Mouse (Mus musculus): ENCODE results near the gene Htr2b. TPM values are rescaled to one million over a fixed set of nuclear protein-coding genes. Genes with fewer than 3 reads are reported as not detected.

Gene Htr2b
- polyA plus RNA-seq, 1 experiment, result not detected

DNA sequence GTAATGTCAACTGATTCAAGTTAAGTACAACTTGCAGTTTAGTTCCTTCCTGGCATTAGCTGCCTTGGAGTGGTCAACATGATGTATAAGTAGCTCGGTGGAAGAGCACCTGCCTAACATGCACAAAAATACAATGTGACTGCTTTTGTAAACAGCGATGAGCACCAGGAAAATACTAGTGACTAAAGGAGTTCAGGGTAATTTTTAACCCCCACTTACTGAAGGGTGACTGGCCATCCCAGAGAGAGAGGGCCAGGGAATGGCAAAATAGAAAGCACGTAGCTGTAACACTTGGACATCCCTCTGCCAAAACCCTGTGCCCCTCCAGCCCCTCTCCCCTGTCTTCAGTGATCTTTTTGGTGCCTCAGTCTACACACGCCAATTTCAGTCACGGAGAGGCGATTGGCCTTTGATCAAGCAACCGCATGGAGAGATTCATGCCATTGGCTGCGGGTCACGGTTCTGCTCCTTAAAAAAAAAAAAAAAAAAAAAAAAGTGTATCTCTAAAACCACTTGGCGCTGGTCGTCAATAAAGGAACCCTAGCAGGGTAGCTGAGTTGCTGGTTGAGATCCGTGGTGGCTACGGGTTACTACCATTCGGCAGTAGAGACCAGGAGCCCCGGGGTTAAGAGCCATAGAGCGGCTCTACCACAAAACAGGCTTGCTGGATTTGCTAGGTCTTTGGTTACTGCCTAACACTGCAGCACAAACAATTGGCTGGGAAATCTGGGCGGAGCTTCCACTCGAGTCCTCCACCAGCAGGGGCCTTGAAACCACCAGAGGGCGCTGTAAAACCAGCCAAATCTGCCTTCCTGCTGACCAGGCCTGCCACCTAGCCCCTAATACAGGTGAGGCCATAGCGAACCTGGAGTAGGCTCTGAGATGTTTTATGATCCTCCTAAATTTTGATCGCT lies 52.7 kb downstream of the Htr2b start:
- TF ChIP-seq POLR2A (IDR thresholded peaks at IDR 0.05; ENCODE audit: low read depth, low read length) (no peak), CTCF (IDR thresholded peaks at IDR 0.05; ENCODE audit: extremely low read depth, insufficient read depth, insufficient read length, insufficient replicate concordance) (peak; percentile 80)
- Histone ChIP-seq H3K27me3 (ENCODE audit: control insufficient read depth, insufficient read depth, low read length) (no peaks in the 10 kb centered on the region), H3K4me1 (ENCODE audit: control insufficient read depth, insufficient read depth, insufficient read length) (no peaks in the 10 kb centered on the region; the same call in 1 of the 2 replicates), H3K27ac (ENCODE audit: insufficient read depth, low read length) (no peak overlapping the region), H3K4me3 (ENCODE audit: extremely low read depth, insufficient read depth, insufficient read length) (peak overlapping the region; percentile 43; the same call in 1 of the 2 replicates), H3K36me3 (ENCODE audit: control insufficient read depth, insufficient read depth, low read length) (no peaks in the 10 kb centered on the region)
- WGBS, result 16% methylated on average over 21 of the region's 21 CpGs
- DNase-seq (ENCODE audit: low read depth in 1 of 2, low spot score in 2 of 2), result peak; percentile 84 to 86

DNA sequence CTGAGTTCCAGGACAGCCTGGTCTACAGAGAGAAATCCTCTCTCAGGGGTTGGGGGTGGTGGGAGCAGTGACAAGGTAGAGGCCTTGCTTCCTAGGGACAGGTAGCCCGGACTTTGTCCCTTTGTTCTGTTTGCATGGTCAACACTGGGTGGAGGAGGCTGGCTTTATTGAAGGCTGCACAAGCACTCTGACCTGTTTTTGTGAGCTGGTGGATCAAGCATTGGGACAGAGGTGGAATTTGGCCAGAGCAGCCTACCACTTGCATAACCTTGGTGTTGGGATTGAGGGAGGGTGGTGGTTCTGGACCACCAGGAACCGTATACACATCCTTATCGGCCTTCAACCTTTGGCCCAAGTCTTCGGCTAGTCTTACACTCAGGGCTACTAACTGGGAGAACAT lies 55.5 kb downstream of the Htr2b start:
- WGBS, result 95% methylated on average over 4 of the region's 4 CpGs
- Histone ChIP-seq H3K36me3 (ENCODE audit: control insufficient read depth, insufficient read depth, low read length) (no peaks in the 10 kb centered on the region), H3K4me3 (ENCODE audit: extremely low read depth, insufficient read depth, insufficient read length) (no peak overlapping the region), H3K4me1 (ENCODE audit: control insufficient read depth, insufficient read depth, insufficient read length) (no peaks in the 10 kb centered on the region; the same call in 1 of the 2 replicates), H3K27ac (ENCODE audit: insufficient read depth, low read length) (no peak overlapping the region), H3K27me3 (ENCODE audit: control insufficient read depth, insufficient read depth, low read length) (no peaks in the 10 kb centered on the region)
- no peak for TF ChIP-seq POLR2A (IDR thresholded peaks at IDR 0.05; ENCODE audit: low read depth, low read length)
- TF ChIP-seq CTCF (IDR thresholded peaks at IDR 0.05; ENCODE audit: extremely low read depth, insufficient read depth, insufficient read length, insufficient replicate concordance), result no peak
- no peak for DNase-seq (ENCODE audit: low read depth in 1 of 2, low spot score in 2 of 2)

DNA sequence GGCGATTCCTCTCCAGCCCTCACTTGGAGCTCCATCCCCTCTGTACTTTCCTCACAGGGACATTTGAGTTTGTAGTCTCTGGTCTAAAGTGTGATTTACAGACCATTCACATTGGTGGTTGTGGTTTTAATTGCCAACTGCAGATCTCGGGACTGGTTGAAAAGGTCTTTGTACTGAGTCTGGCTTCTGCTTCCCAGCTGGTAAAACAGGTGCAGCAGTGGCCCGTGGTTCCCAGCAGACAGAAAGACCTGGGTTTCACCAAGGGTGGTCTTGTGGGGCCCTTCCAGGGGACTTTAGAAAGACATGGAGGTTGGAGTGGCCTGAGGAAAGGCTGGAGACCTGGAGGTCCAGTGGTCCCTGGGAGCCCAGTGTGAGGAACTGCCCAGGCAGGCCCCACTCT lies 56.8 kb downstream of the Htr2b start:
- 26% methylated on average over 3 of the region's 3 CpGs for WGBS
- no peak for DNase-seq (ENCODE audit: low read depth in 1 of 2, low spot score in 2 of 2)
- no peak overlapping the region for H3K4me3 ChIP-seq (ENCODE audit: extremely low read depth, insufficient read depth, insufficient read length)
- no peak overlapping the region for H3K27ac ChIP-seq (ENCODE audit: insufficient read depth, low read length)
- H3K36me3 ChIP-seq (ENCODE audit: control insufficient read depth, insufficient read depth, low read length), result no peaks in the 10 kb centered on the region
- no peak for TF ChIP-seq CTCF (IDR thresholded peaks at IDR 0.05; ENCODE audit: extremely low read depth, insufficient read depth, insufficient read length, insufficient replicate concordance)
- no peak for TF ChIP-seq POLR2A (IDR thresholded peaks at IDR 0.05; ENCODE audit: low read depth, low read length)
- no peaks in the 10 kb centered on the region for H3K27me3 ChIP-seq (ENCODE audit: control insufficient read depth, insufficient read depth, low read length)
- H3K4me1 ChIP-seq (ENCODE audit: control insufficient read depth, insufficient read depth, insufficient read length), result no peaks in the 10 kb centered on the region; the same call in 1 of the 2 replicates

DNA sequence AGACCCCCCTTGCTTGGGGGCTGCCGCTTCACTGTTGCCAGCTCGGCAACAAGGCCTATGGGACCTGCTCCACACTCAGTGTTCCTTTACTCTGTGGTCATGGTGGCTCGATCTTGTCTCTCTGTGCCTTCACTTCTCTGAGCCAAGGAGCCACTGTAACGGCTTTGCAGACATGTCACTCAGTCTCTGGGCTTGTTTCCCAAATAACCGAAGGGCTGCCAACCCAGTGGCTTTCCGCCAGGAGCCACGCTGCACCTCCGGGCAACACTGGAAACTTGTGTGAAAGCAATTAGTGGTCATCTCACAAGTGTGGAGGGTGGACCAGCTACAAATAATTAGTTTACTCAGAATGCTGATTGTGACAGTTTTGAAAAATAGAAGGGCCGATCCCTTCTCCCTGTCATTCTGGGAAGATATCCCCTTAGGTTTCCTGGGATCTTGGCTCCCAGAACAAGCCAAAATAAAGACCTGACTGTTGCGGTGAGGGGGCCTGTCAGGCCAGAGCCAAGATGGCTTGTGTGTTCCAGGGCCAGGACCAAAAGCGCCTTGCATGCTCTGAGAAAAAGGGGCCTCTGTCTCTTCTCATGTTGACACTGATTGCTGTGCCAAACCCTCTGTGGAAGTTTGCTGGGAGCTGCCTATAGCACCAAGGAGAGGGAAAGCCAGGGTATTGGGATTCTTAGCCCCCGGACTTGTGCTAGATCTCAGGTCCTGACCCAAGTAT lies 58.4 kb downstream of the Htr2b start:
- 90% methylated on average over 12 of the region's 12 CpGs for WGBS
- no peak overlapping the region for H3K27ac ChIP-seq (ENCODE audit: insufficient read depth, low read length)
- no peak for DNase-seq (ENCODE audit: low read depth in 1 of 2, low spot score in 2 of 2)

More for the DNA sequence above, 58.4 kb downstream of the Htr2b start:
- TF ChIP-seq CTCF (IDR thresholded peaks at IDR 0.05; ENCODE audit: extremely low read depth, insufficient read depth, insufficient read length, insufficient replicate concordance), result no peak
- no peak for TF ChIP-seq POLR2A (IDR thresholded peaks at IDR 0.05; ENCODE audit: low read depth, low read length)
- Histone ChIP-seq H3K4me3 (ENCODE audit: extremely low read depth, insufficient read depth, insufficient read length) (no peak overlapping the region), H3K4me1 (ENCODE audit: control insufficient read depth, insufficient read depth, insufficient read length) (no peaks in the 10 kb centered on the region), H3K27me3 (ENCODE audit: control insufficient read depth, insufficient read depth, low read length) (no peaks in the 10 kb centered on the region), H3K36me3 (ENCODE audit: control insufficient read depth, insufficient read depth, low read length) (no peaks in the 10 kb centered on the region)

Other genes starting within 250 kb of the Htr2b start
- gene Itm2c, start 217.7 kb downstream of the Htr2b start, polyA plus RNA-seq (2012; rRNA removed), result 136 and 141 TPM in 2 replicates
- 0.13 and 0.16 TPM in 2 replicates for gene 4933407L21Rik, start 183.5 kb downstream of the Htr2b start, polyA plus RNA-seq (2012; rRNA removed)
- gene Gpr55, start 151.0 kb downstream of the Htr2b start, polyA plus RNA-seq (2012; rRNA removed), result 1.2 and 2.1 TPM in 2 replicates
- gene Spata3, start 95.2 kb downstream of the Htr2b start, polyA plus RNA-seq (2012; rRNA removed), result not detected in 2 replicates
- 0.07 TPM in 1 of 2 replicates, not detected in the other for gene 2810459M11Rik, start 66.1 kb downstream of the Htr2b start, polyA plus RNA-seq (2012; rRNA removed)
- 19.8 and 21.1 TPM in 2 replicates for gene Psmd1, start 47.6 kb downstream of the Htr2b start, polyA plus RNA-seq (2012; rRNA removed)
- gene Gm21972, start 21.7 kb upstream of the Htr2b start, polyA plus RNA-seq (2012; rRNA removed), result 0.15 TPM in 1 of 2 replicates, not detected in the other
- gene Armc9, start 42.8 kb upstream of the Htr2b start, polyA plus RNA-seq (2012; rRNA removed), result 2.7 and 2.9 TPM in 2 replicates
- 2.3 and 3.3 TPM in 2 replicates for gene B3gnt7, start 190.9 kb upstream of the Htr2b start, polyA plus RNA-seq (2012; rRNA removed)
- gene Ncl, start 247.4 kb upstream of the Htr2b start, polyA plus RNA-seq (2012; rRNA removed), result 8.5 and 9.1 TPM in 2 replicates

Measured in spleen, adult 2 months (tissue).